Mouse (Mus musculus) neural tube, embryonic 14.5 days (tissue): ENCODE data around the gene Tmem184a. TPM values are rescaled to one million over a fixed set of nuclear protein-coding genes. Genes with fewer than 3 reads are reported as not detected.

ENCODE experiments used
- ATAC-seq: fragments of 200-750 bp; cut with Nextera tagmentation; 2 replicates; pipeline ENCODE4 v1.8.0; 2017; ENCODE audit warnings: low read depth, mild to moderate bottlenecking, moderate TSS enrichment, moderate library complexity
- H3K27ac ChIP-seq: fragments of 300-500 bp; sonication (generic); 2 replicates; pipeline ENCODE4 v1.5.1; 2014; ENCODE audit warnings: low read depth, mild to moderate bottlenecking, control low read depth, low read length, moderate library complexity, mixed read lengths
- H3K27me3 ChIP-seq: fragments of 300-500 bp; sonication (generic); 2 replicates; pipeline ENCODE4 v1.6.1; 2014; ENCODE audit warnings: low read length; ENCODE audit not compliant: control insufficient read depth, insufficient read depth
- H3K36me3 ChIP-seq: fragments of 300-500 bp; sonication (generic); 2 replicates; pipeline ENCODE4 v1.6.1; 2014; ENCODE audit warnings: low read length, mixed read lengths; ENCODE audit not compliant: control insufficient read depth, insufficient read depth
- H3K4me1 ChIP-seq: fragments of 300-500 bp; sonication (generic); 2 replicates; pipeline ENCODE4 v1.6.1; 2014; ENCODE audit warnings: low read length; ENCODE audit not compliant: control insufficient read depth, insufficient read depth
- H3K4me2 ChIP-seq: fragments of 300-500 bp; sonication (generic); 2 replicates; pipeline ENCODE4 v1.6.1; 2014; ENCODE audit warnings: mild to moderate bottlenecking, low read depth, low read length, control low read depth
- H3K4me3 ChIP-seq: fragments of 300-500 bp; sonication (generic); 2 replicates; pipeline ENCODE4 v1.5.1; 2014; ENCODE audit warnings: low read depth, low read length, control low read depth, mixed read lengths
- H3K9ac ChIP-seq: fragments of 300-500 bp; sonication (generic); replicated peaks from 2 replicates; pipeline ENCODE4 v1.6.1; 2014; ENCODE audit warnings: low read depth, mild to moderate bottlenecking, control low read depth, low read length, mixed read lengths
- H3K9me3 ChIP-seq: fragments of 300-500 bp; sonication (generic); 2 replicates; pipeline ENCODE4 v1.6.1; 2016; ENCODE audit warnings: low read length; ENCODE audit not compliant: control insufficient read depth
- WGBS: fragments of 180-500 bp; shearing (Covaris S2); extraction: QIAGEN DNeasy Blood & Tissue Kit; methylation state at CpG from one replicate; pipeline ENCODE4 v1.1.7; 2014; 5-methylcytosine and 5-hydroxymethylcytosine counted together
- polyA plus RNA-seq: library from polyadenylated mRNA; unstranded; fragments of >200 nt; fragmentation: Nextera tagmentation; extraction: Ambion mirVana; gene quantifications from 2 replicates; pipeline ENCODE4 v1.2.1, GENCODE M21; 2014

Tmem184a gene
- polyA plus RNA-seq, 1 experiment from 2014 or later, result 0.23 TPM

DNA sequence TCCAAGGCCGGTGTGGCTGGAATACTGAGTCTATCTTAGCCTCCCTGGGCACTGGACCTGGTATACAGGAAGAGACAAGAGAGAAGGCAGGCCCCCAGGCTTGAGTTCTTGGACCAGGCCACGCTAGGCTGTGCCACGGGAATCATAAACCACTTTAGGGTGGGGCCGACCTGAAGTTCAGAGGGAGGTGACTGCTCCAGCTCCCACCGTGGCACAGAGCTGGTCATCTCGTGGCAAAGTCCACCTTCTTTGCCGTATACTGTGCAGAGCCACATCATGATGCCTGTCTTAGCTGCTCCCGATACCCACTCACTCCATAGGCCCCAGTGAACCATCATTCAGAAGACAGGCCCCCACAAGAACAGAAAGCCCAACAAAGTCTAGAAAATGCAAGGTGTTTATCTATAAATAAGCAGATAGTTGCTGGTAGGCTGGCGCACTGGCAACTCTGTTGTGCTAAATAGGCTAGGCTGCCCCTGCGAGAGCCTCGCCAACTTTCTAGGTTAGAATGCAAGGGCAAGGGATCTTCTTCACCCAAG is 15.1 kb downstream of the Tmem184a start:
- no peaks in the 10 kb centered on the region for H3K27me3 ChIP-seq
- no peak overlapping the region for H3K9ac ChIP-seq
- no peak for ATAC-seq
- WGBS, result 91% methylated on average over 11 of the region's 11 CpGs
- H3K27ac ChIP-seq, result no peak overlapping the region
- H3K4me1 ChIP-seq, result peaks cover 3% of the 10 kb centered on the region; the same call in 1 of the 2 replicates
- no peaks in the 10 kb centered on the region for H3K9me3 ChIP-seq
- no peak overlapping the region for H3K4me3 ChIP-seq
- no peak overlapping the region for H3K4me2 ChIP-seq
- H3K36me3 ChIP-seq, result 0 out of 2 replicates have a peak, but pooled peaks cover 3% of the 10 kb centered on the region

DNA sequence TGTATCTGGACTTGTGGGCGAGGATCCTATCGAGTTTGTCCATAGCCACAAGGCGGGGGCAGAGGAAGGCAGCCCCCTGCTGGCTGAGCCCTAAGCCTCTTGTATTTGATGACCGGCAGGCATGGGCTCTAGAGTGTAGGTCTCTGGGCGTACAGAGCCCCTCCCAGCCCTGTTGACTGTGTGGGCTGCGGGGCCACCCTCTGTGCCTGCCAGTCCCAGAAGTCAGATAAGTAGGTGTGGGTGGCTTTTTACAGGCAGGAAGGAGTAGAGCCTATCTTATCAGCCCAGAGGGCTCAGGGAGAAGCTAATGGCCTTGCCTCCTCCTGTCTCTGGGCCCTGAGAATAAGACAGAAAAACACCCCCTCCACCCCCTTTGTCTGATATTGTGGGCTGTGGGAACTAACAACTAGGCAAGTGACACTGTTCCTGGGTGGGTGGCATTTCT is 15.6 kb downstream of the Tmem184a start:
- H3K27ac ChIP-seq, result no peak overlapping the region
- H3K9me3 ChIP-seq, result no peaks in the 10 kb centered on the region
- H3K36me3 ChIP-seq, result 0 out of 2 replicates have a peak, but pooled peaks cover 3% of the 10 kb centered on the region
- H3K4me1 ChIP-seq, result peaks cover 5% of the 10 kb centered on the region
- WGBS, result 13% methylated on average over 6 of the region's 6 CpGs
- no peak overlapping the region for H3K4me2 ChIP-seq
- no peak overlapping the region for H3K9ac ChIP-seq
- no peaks in the 10 kb centered on the region for H3K27me3 ChIP-seq
- no peak overlapping the region for H3K4me3 ChIP-seq
- no peak for ATAC-seq

DNA sequence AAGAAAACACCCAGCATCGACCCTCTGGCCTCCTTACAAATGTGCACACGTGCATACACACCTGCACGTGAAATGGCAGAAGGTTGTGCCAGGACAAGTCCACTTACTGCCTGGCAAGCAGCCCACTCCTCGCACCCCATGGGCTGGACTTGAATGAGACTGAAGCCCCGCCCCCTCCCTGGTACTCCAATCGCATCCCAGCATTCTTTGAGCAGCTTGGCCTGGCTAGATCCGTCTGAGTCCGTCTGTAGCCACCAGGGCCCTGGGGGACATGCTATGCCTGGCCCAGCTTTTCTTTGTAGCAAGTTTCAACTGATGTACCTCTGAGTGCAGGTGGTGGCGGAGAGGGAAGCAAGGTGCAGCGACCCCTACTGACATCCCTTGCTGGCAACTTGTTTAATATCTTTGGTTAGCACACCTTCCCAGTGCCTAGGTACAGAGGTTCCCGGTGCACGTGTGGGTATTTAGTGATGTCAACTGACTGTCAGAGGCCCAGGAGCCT is 16.1 kb downstream of the Tmem184a start:
- no peak for ATAC-seq
- H3K9ac ChIP-seq, result no peak overlapping the region
- WGBS, result 9% methylated on average over 12 of the region's 12 CpGs
- no peak overlapping the region for H3K4me3 ChIP-seq
- H3K4me1 ChIP-seq, result peaks cover 10% of the 10 kb centered on the region
- no peaks in the 10 kb centered on the region for H3K9me3 ChIP-seq
- no peak overlapping the region for H3K27ac ChIP-seq
- no peaks in the 10 kb centered on the region for H3K27me3 ChIP-seq
- 0 out of 2 replicates have a peak, but pooled peaks cover 3% of the 10 kb centered on the region for H3K36me3 ChIP-seq
- H3K4me2 ChIP-seq, result no peak overlapping the region

DNA sequence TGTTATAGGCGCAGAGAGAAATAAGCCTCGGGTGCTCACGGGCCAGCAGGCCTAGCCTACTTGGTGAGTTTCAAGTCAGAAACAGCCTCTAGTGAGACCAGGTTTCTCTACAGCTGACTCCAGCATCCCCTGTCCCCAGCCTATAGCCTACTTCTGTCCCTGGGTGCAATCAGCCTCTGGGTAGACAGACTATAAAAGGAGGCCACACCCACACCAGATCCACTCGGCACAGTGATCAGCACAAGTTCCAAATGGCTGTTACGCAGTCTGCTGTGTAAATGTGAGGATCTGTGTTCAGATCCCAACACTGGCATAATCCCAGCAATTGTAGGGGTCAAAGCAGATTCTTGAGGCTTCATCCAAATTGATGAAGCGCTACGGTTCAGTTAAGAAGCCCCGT is 16.6 kb downstream of the Tmem184a start:
- no peak for ATAC-seq
- Histone ChIP-seq H3K9me3 (no peaks in the 10 kb centered on the region), H3K9ac (no peak overlapping the region), H3K36me3 (0 out of 2 replicates have a peak, but pooled peaks cover 3% of the 10 kb centered on the region), H3K4me2 (no peak overlapping the region), H3K4me1 (peaks cover 15% of the 10 kb centered on the region), H3K27me3 (no peaks in the 10 kb centered on the region), H3K4me3 (no peak overlapping the region), H3K27ac (no peak overlapping the region)
- WGBS, result 67% methylated on average over 8 of the region's 8 CpGs

DNA sequence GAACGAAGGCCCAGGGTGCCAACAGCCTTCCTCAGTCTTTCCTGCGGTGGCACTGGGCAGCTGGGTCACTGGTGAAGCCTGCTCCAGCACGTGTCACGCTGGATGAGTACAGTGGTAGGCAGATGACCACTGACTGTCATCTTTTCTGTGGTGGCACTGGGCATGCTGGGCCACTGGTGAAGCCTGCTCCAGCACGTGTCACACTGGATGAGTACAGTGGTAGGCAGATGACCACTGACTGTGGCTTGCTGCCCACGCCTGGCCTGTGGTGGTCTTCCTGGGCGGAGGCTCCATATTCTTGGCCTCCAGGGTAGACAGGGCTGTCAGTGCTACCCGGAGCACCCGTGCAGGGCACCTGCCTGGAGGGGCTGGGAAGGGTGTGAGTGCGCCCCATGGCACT is 17.8 kb downstream of the Tmem184a start:
- Histone ChIP-seq H3K27ac (no peak overlapping the region), H3K4me2 (no peak overlapping the region), H3K4me1 (peaks cover 27% of the 10 kb centered on the region), H3K36me3 (0 out of 2 replicates have a peak, but pooled peaks cover 3% of the 10 kb centered on the region), H3K27me3 (no peaks in the 10 kb centered on the region), H3K9me3 (no peaks in the 10 kb centered on the region), H3K9ac (no peak overlapping the region), H3K4me3 (no peak overlapping the region)
- 95% methylated on average over 10 of the region's 10 CpGs for WGBS
- ATAC-seq, result no peak

DNA sequence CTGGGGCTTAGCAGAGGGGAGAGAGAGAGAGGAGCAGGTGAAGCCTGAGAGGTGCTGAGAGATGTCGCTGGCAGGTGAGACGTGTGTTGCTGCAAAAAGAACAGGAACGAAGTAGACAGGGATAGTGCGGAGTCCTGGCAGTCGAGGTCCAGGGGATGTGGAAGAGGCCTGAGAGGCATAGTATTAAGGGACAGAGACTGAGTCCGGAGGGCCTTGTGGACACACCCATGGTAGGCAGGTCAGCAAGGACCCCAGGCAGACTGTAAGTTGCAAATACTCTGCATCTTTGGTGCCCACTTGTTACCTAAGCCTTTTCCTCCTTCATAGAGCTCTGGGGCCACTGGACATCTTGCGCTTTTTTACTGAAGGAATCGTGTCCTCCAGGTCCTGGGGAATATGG is 18.5 kb downstream of the Tmem184a start:
- 97% methylated on average over 8 of the region's 8 CpGs for WGBS
- Histone ChIP-seq H3K27ac (no peak overlapping the region), H3K27me3 (no peaks in the 10 kb centered on the region), H3K4me1 (peaks cover 33% of the 10 kb centered on the region), H3K4me3 (no peak overlapping the region), H3K36me3 (0 out of 2 replicates have a peak, but pooled peaks cover 3% of the 10 kb centered on the region), H3K4me2 (no peak overlapping the region), H3K9me3 (no peaks in the 10 kb centered on the region), H3K9ac (no peak overlapping the region)
- ATAC-seq, result no peak

DNA sequence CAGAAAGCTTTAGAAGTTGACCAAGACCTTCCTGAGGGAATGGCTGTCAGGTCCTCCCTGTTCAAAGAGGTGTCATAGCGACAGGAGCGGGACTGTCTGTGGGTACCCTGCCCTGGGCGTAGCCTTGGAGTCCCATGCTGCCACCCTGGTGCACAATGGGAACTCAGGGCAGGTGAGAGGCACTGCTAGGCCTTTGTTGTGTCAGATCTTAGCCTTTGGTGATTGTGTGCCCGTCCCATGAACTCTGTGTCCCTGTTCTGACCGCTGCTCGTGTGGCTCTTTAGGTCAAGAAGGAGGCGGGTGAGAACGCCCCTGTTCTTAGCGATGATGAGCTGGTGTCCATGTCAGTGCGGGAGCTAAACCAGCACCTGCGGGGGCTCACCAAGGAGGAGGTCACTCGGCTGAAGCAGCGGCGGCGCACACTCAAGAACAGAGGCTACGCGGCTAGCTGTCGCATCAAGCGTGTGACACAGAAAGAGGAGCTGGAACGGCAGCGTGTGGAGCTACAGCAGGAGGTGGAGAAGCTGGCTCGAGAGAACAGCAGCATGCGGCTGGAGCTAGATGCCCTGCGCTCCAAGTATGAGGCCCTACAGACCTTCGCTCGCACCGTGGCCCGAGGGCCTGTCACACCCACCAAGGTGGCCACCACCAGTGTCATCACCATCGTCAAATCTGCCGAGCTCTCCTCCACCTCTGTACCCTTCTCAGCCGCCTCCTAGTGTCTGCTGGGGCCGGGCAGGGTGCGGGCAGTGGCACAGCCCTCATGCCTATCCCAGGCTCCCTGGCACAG is 19.7 kb downstream of the Tmem184a start:
- ATAC-seq, result no peak
- H3K4me1 ChIP-seq, result peaks cover 38% of the 10 kb centered on the region
- no peak overlapping the region for H3K9ac ChIP-seq
- no peaks in the 10 kb centered on the region for H3K27me3 ChIP-seq
- H3K9me3 ChIP-seq, result no peaks in the 10 kb centered on the region
- 93% methylated on average over 33 of the region's 33 CpGs for WGBS
- 0 out of 2 replicates have a peak, but pooled peaks cover 3% of the 10 kb centered on the region for H3K36me3 ChIP-seq
- no peak overlapping the region for H3K4me2 ChIP-seq
- no peak overlapping the region for H3K4me3 ChIP-seq
- no peak overlapping the region for H3K27ac ChIP-seq

DNA sequence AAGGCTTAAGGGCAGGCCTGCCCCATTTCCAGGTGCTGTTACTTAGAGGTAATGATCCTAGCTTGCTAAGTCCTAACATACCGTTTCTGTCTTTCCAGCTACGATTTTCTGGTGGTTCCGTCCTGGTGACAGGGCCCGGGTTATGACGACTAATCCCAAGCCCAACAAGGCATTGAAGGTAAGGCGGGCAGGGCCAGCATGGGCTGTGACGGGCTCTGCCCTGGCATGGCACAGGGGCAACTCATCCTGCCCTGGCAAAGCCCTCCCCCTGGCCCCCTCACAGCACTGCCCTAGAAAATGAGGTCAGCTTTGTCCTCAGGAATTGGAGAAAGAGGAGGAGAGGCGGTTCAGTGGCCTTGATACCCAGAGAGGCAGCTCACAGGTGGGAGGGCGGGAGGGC is 20.7 kb downstream of the Tmem184a start:
- 93% methylated on average over 9 of the region's 9 CpGs for WGBS

More for the DNA sequence above, 20.7 kb downstream of the Tmem184a start:
- peak overlapping the region; percentile 91; the same call in 1 of the 2 replicates for H3K27ac ChIP-seq
- H3K4me2 ChIP-seq, result peak overlapping the region; percentile 60
- peaks cover 37% of the 10 kb centered on the region for H3K4me1 ChIP-seq
- no peak for ATAC-seq
- H3K9me3 ChIP-seq, result no peaks in the 10 kb centered on the region
- H3K4me3 ChIP-seq, result no peak overlapping the region
- no peaks in the 10 kb centered on the region for H3K27me3 ChIP-seq
- H3K9ac ChIP-seq, result 0 out of 2 replicates have a peak overlapping the region, but pooled peaks have one; percentile 54
- 0 out of 2 replicates have a peak, but pooled peaks cover 3% of the 10 kb centered on the region for H3K36me3 ChIP-seq
